Mouse (Mus musculus) intestine, embryonic 15.5 days (tissue): Measurements from ENCODE around the gene Susd4. TPM values are rescaled to one million over a fixed set of nuclear protein-coding genes. Genes with fewer than 3 reads are reported as not detected.

Source experiments
- ATAC-seq: fragments of 200-750 bp; cut with Nextera tagmentation; 2 replicates; pipeline ENCODE4 v1.8.0; 2017; ENCODE audit warnings: moderate TSS enrichment, moderate library complexity
- H3K27ac ChIP-seq: fragments of 300-500 bp; sonication (generic); 2 replicates; pipeline ENCODE4 v1.5.1; 2015; ENCODE audit warnings: mild to moderate bottlenecking, inconsistent platforms
- H3K27me3 ChIP-seq: fragments of 300-500 bp; sonication (generic); replicated peaks from 2 replicates; pipeline ENCODE4 v1.6.1; 2015; ENCODE audit warnings: inconsistent platforms
- H3K36me3 ChIP-seq: fragments of 300-500 bp; sonication (generic); 2 replicates; pipeline ENCODE4 v1.6.1; 2015; ENCODE audit warnings: inconsistent platforms
- H3K4me1 ChIP-seq: fragments of 300-500 bp; sonication (generic); replicated peaks from 2 replicates; pipeline ENCODE4 v1.6.1; 2015; ENCODE audit warnings: inconsistent platforms
- H3K4me2 ChIP-seq: fragments of 300-500 bp; sonication (generic); replicated peaks from 2 replicates; pipeline ENCODE4 v1.6.1; 2015; ENCODE audit warnings: mild to moderate bottlenecking, inconsistent platforms
- H3K4me3 ChIP-seq: fragments of 300-500 bp; sonication (generic); replicated peaks from 2 replicates; pipeline ENCODE4 v1.5.1; 2015; ENCODE audit warnings: inconsistent platforms
- H3K9ac ChIP-seq: fragments of 300-500 bp; sonication (generic); 2 replicates; pipeline ENCODE4 v1.6.1; 2015; ENCODE audit warnings: inconsistent platforms
- H3K9me3 ChIP-seq: fragments of 300-500 bp; sonication (generic); 2 replicates; pipeline ENCODE4 v1.6.1; 2016; ENCODE audit warnings: inconsistent platforms
- WGBS: fragments of 180-500 bp; shearing (Covaris S2); methylation state at CpG from one replicate; pipeline ENCODE4 v1.1.7; 2015; 5-methylcytosine and 5-hydroxymethylcytosine counted together
- polyA plus RNA-seq: library from polyadenylated mRNA; unstranded; fragments of >200 nt; fragmentation: Nextera tagmentation; extraction: Ambion mirVana; gene quantifications from 2 replicates; pipeline ENCODE4 v1.2.1, GENCODE M21; 2015

The Susd4 gene
- polyA plus RNA-seq, 1 experiment from 2014 or later: 15.5 TPM

DNA sequence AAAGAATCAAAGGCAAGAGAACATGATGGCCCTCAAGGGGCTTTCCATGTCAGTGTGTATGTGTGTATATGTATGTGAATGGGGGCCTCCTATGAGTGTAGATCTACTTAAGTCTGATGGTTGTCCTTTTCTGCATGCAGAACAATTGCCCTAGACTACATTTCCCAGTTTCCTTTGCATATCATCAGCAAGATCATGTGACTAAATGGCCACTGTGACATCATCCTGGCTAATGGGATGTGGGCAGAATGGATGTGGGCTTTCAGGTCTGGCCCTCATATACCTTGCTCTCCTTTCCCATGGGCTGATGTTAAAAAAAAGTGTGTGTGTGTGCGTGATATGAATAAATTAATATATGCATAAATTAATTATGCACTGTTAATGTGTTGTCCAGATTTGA is 4.9 kb upstream of the Susd4 start:
- no peak overlapping the region for H3K9ac ChIP-seq
- no peak overlapping the region for H3K27ac ChIP-seq
- 88% methylated on average over 1 of the region's 1 CpGs for WGBS
- H3K4me1 ChIP-seq: 0 out of 2 replicates have a peak, but pooled peaks cover 4% of the 10 kb centered on the region
- no peak overlapping the region for H3K4me2 ChIP-seq
- H3K4me3 ChIP-seq: no peak overlapping the region
- no peaks in the 10 kb centered on the region for H3K36me3 ChIP-seq
- H3K9me3 ChIP-seq: no peaks in the 10 kb centered on the region
- ATAC-seq: no peak
- H3K27me3 ChIP-seq: no peaks in the 10 kb centered on the region; the same call in 1 of the 2 replicates

DNA sequence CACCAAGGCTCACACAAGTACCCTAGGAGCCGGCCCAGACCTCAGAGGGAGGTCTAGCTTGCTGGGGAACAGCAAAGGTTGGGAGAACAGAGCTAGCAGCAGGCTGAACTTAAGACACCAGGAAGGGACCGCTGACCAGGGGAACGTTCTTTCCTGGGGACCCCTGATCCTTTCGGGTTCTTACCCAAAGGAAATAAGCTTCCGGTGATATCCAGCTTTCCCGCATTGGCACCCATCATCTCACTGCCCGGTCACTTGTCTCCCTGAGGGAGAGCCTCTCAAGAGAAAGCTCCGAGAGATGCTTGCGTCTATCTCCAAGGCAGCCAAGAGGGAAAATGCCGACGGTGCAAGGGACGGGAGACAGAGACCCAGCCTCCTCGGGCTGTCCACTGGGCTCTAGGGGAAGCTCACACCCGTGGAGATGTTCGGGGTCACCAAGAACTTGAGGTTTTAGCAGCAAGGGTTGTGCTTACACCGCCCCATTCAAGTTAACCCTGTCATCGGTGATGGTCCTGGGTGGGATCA is 407 bp upstream of the Susd4 start:
- Histone ChIP-seq H3K4me1 (peaks cover 12% of the 10 kb centered on the region), H3K4me3 (peak overlapping the region; percentile 64), H3K4me2 (peak overlapping the region; percentile 97), H3K27ac (no peak overlapping the region), H3K9me3 (no peaks in the 10 kb centered on the region), H3K27me3 (no peaks in the 10 kb centered on the region; the same call in 1 of the 2 replicates), H3K36me3 (no peaks in the 10 kb centered on the region), H3K9ac (peak overlapping the region; percentile 51; the same call in 1 of the 2 replicates)
- no peak for ATAC-seq
- 16% methylated on average over 17 of the region's 17 CpGs for WGBS

DNA sequence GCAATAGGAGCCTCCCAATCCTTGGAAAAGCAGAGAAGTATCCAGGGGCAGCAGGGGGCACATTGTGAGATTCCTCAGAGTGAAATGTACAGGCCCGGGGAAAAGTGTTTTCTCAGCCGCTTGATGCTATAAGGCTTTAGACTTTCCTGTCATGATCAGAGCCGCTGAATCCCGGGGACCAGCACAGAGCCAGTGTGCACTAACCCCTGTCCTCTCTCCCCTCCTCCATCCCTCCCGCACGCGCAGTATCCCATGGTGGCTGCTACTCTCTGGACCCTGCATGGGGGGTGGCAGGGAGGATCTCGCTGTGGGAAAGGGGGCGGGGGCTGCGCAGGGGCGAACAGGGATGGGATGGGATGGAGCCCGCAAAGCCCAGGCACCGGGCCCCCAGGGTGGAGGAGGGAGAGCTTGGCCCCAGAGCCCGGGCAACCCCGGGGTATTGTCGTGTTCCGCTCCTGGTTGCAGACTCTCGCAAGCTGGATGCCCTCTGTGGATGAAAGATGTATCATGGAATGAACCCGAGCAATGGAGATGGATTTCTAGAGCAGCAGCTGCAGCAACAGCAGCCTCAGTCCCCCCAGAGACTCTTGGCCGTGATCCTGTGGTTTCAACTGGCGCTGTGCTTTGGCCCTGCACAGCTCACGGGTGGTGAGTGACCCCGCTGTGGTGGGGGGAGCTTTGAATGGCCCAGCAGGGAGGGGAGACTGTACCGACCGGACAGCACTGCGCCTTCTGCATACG is 1.1 kb downstream of the Susd4 start:
- ATAC-seq: peak; percentile 67
- WGBS: 4% methylated on average over 27 of the region's 27 CpGs
- peak overlapping the region; percentile 51 for H3K9ac ChIP-seq
- no peaks in the 10 kb centered on the region; the same call in 1 of the 2 replicates for H3K27me3 ChIP-seq
- no peaks in the 10 kb centered on the region for H3K36me3 ChIP-seq
- no peak overlapping the region; the same call in 1 of the 2 replicates for H3K27ac ChIP-seq
- no peaks in the 10 kb centered on the region for H3K9me3 ChIP-seq
- H3K4me2 ChIP-seq: peak overlapping the region; percentile 97
- peaks cover 12% of the 10 kb centered on the region for H3K4me1 ChIP-seq
- H3K4me3 ChIP-seq: peak overlapping the region; percentile 64

DNA sequence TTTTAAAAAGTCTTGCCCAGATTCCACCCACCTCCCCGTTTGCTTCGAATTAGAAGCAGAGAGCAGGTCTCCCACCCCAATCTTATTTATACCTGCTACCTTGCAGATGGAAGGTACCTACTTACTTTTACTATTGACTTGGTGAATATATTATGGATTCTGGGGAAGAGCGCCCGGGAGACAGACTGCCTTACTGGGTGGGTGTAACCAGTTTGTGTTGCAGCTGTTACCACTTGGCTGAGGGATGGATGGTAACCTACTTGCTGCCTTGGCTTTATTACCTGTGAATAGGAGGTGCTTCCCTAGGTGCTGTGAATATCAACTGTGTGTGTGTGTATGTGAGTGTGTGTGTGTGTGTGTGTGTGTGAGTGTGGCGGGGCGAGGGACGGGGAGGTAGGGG is 11.9 kb downstream of the Susd4 start:
- 94% methylated on average over 7 of the region's 7 CpGs for WGBS
- no peak overlapping the region for H3K4me2 ChIP-seq
- no peaks in the 10 kb centered on the region for H3K4me1 ChIP-seq
- no peak overlapping the region for H3K27ac ChIP-seq
- no peak overlapping the region for H3K4me3 ChIP-seq
- H3K9ac ChIP-seq: no peak overlapping the region
- no peaks in the 10 kb centered on the region for H3K27me3 ChIP-seq
- no peaks in the 10 kb centered on the region for H3K9me3 ChIP-seq
- ATAC-seq: no peak
- H3K36me3 ChIP-seq: no peaks in the 10 kb centered on the region

DNA sequence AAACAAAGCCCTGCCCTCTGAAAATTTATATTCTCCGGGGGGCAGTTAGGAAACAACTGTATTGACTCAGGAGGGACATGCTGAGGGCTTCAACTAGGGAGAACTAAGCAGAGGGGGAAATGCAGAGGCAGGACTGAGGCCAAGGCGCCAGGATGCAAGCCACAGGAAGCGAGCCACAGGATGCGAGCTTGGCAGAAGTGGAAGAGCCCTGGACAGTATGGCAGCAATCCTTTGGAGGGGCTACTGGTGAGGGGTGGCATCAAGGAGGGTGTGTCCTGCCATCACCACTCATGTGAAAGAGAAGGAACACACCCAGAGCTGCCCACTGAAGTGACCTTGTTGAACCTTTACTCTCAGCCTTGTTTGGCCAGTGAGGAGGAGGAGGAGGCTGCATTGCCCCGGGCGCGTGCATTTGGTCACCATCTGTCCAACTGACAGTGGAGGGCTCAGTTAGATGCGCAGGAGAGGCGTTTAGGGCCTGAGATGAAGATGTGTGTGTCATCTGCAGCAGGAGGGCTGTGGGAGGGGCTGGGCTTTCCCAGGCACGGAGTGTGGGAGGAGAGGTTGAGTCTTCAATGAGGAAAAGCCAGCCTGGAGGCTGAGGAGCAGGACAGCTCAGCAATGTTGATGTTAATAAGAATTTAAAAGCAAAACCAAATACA is 13.2 kb downstream of the Susd4 start:
- no peaks in the 10 kb centered on the region for H3K27me3 ChIP-seq
- no peak overlapping the region for H3K4me3 ChIP-seq
- no peaks in the 10 kb centered on the region for H3K4me1 ChIP-seq
- no peaks in the 10 kb centered on the region for H3K36me3 ChIP-seq
- no peak for ATAC-seq
- no peak overlapping the region for H3K27ac ChIP-seq
- H3K9me3 ChIP-seq: no peaks in the 10 kb centered on the region
- no peak overlapping the region for H3K9ac ChIP-seq
- no peak overlapping the region for H3K4me2 ChIP-seq
- 64% methylated on average over 10 of the region's 10 CpGs for WGBS

DNA sequence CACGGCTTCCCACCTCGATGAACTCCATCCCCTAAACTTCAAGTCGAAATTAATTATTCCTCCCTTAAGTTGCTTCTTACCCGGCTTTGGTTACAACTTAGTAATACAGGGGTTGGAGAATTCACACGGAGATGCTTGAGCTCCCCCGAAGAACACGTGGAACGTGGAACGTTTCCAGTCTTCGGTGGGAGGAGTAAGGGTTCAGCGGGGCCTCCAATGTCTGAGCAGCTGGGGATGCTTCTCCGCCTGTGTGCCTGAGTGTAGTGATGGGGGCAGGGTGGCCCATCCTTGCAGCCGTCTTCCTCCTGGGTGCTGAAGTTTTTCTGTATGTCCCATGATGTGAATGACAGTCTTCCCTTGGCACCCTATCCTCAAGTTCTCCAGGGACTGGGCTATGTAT is 14.6 kb downstream of the Susd4 start:
- WGBS: 63% methylated on average over 13 of the region's 13 CpGs
- Histone ChIP-seq H3K9ac (no peak overlapping the region), H3K27me3 (no peaks in the 10 kb centered on the region), H3K9me3 (no peaks in the 10 kb centered on the region), H3K4me2 (no peak overlapping the region), H3K4me1 (0 out of 2 replicates have a peak, but pooled peaks cover 7% of the 10 kb centered on the region), H3K4me3 (no peak overlapping the region), H3K27ac (no peak overlapping the region), H3K36me3 (no peaks in the 10 kb centered on the region)
- 0 out of 2 replicates have a peak, but pooled peaks have one; percentile 51 for ATAC-seq

DNA sequence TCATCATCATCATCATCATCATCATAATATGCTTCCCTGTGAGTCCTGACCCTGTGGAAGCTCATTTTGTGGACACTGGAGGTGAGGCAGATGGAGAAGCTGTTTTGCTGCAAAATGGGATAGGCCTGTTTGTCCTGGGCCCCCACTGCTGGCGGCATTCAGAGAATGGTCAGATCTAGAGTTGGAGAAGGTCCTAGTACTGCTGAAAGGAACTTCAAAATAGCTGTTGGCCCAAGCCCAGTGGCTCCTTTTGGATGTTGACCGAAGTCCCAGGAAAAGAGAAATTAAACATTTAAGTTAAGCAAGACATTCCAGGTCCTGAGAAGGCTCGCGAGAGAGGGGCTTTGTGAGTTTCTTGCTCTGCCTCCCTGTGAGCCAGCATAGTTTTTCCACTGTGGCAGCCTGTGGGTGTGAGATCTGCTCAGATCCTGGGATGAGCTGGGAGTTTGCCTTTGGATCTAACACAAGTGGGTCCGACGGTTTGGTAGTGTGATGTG is 15.4 kb downstream of the Susd4 start:
- Histone ChIP-seq H3K27ac (no peak overlapping the region), H3K4me2 (no peak overlapping the region), H3K4me3 (no peak overlapping the region), H3K27me3 (no peaks in the 10 kb centered on the region), H3K36me3 (no peaks in the 10 kb centered on the region), H3K9ac (no peak overlapping the region), H3K4me1 (0 out of 2 replicates have a peak, but pooled peaks cover 7% of the 10 kb centered on the region), H3K9me3 (no peaks in the 10 kb centered on the region)
- 75% methylated on average over 6 of the region's 6 CpGs for WGBS
- no peak for ATAC-seq

DNA sequence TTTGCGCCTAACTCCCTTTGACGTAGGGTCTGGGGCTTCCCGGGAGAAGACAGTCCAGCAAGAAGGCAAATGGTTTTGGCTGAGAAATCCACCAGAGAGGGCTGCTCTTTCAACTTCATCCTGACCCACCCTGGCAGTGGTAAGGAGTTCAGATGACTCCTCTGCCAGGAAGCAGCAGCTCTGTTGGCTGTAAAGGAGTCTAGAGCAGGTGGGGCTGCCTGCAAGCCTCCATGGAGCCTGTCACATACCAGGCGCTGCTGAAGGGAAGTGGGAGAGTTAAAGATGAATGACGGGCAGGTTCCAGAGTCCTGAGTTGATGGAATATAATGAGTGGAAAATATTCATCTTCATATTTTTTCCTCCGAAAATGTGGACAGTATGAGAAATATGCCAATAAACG is 20.1 kb downstream of the Susd4 start:
- 90% methylated on average over 7 of the region's 7 CpGs for WGBS
- no peaks in the 10 kb centered on the region for H3K36me3 ChIP-seq
- no peak overlapping the region for H3K27ac ChIP-seq
- H3K9ac ChIP-seq: no peak overlapping the region
- 0 out of 2 replicates have a peak, but pooled peaks cover 7% of the 10 kb centered on the region for H3K4me1 ChIP-seq
- H3K4me3 ChIP-seq: no peak overlapping the region
- no peaks in the 10 kb centered on the region for H3K27me3 ChIP-seq
- no peaks in the 10 kb centered on the region for H3K9me3 ChIP-seq
- no peak for ATAC-seq
- no peak overlapping the region for H3K4me2 ChIP-seq

DNA sequence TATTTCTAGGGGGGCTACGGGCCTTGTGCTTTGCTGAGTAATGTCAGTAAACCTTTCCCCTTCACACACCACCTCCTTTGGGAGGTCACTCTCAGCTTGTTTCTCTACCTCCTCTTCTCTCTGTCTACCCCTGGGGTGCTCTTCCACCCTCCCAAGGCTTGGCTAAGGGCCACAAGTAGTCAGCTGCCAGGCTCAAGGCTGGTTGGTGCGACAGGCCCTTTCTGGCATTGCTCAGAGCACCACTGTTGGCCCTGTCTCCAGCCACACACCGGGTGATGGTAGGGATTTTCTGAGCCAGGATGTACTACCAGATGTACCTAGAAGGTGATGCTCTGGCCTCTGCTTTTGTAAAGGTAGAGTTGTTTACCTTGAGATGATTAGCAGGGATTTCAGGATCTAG is 21.1 kb downstream of the Susd4 start:
- no peak for ATAC-seq

DNA sequence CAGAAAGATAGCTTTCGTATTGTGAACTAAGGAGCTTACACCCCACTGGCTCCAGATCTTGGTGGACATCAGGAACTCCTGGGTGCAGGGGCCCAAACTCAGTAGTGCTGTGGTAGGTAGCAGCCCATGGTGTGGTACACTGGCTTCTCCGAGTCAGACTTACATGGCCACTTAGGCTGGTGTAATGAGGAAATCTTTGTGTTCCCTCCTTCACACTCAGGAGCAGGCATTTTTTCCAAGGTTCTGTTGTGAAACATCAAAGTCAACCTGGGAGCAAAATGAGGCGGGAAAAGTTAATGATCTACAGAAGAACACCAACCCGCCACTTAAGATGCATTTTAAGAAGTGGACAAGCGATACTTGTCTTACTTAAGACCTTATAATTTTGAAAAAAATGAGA is 21.8 kb downstream of the Susd4 start:
- Histone ChIP-seq H3K36me3 (no peaks in the 10 kb centered on the region), H3K9me3 (no peaks in the 10 kb centered on the region), H3K27me3 (no peaks in the 10 kb centered on the region), H3K9ac (no peak overlapping the region), H3K4me2 (no peak overlapping the region), H3K27ac (no peak overlapping the region), H3K4me3 (no peak overlapping the region), H3K4me1 (0 out of 2 replicates have a peak, but pooled peaks cover 9% of the 10 kb centered on the region)
- no peak for ATAC-seq
- WGBS: 74% methylated on average over 5 of the region's 5 CpGs

More for the DNA sequence above, 21.1 kb downstream of the Susd4 start:
- Histone ChIP-seq H3K27me3 (no peaks in the 10 kb centered on the region), H3K4me1 (0 out of 2 replicates have a peak, but pooled peaks cover 7% of the 10 kb centered on the region), H3K36me3 (no peaks in the 10 kb centered on the region), H3K4me3 (no peak overlapping the region), H3K9me3 (no peaks in the 10 kb centered on the region), H3K27ac (no peak overlapping the region), H3K9ac (no peak overlapping the region), H3K4me2 (no peak overlapping the region)
- WGBS: 77% methylated on average over 3 of the region's 3 CpGs

DNA sequence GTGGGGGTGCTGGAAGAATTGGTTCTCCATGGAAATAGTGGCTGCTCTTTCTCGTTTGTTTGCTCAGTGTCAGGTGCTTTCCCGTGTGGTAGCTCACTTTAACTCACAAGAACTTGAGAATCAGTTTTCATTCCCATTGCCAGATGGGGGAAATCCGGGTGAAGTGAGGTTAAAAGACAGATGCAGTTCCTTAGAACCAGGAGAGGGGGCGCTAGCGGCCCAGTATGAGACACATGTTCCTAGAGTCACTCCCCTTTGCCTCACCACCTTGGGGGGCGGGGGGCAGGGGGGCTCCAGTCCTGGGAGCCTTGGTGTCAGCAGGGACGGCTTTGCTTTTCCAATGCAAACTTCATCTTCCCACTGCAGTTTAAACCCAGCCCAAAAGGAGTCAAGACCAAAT is 23.4 kb downstream of the Susd4 start:
- H3K4me3 ChIP-seq: no peak overlapping the region
- ATAC-seq: no peak
- no peak overlapping the region for H3K9ac ChIP-seq
- H3K27ac ChIP-seq: no peak overlapping the region
- H3K4me2 ChIP-seq: no peak overlapping the region
- H3K27me3 ChIP-seq: no peaks in the 10 kb centered on the region
- WGBS: 53% methylated on average over 7 of the region's 7 CpGs
- no peaks in the 10 kb centered on the region for H3K36me3 ChIP-seq
- 0 out of 2 replicates have a peak, but pooled peaks cover 8% of the 10 kb centered on the region for H3K4me1 ChIP-seq
- H3K9me3 ChIP-seq: no peaks in the 10 kb centered on the region

DNA sequence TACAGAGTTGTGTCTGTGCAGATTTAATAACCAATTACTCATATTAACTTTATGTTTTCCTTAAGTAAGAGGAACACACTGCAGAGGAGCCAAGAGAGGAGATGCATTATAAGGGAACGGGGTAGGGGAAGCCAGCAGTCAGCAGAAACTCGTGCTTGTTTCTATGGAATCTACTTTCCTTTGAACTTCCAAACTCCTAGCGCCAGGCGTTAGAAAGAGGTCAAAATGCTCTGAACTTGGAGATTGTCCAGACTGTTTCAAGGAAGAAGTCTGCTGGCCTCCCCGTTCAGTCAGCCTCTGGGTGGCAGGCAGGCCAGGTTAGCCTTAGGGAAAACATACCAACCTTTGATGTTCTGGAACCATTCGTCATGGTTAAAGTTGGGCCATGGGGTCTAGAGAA is 25.2 kb downstream of the Susd4 start:
- Histone ChIP-seq H3K27ac (no peak overlapping the region), H3K9ac (no peak overlapping the region), H3K27me3 (no peaks in the 10 kb centered on the region), H3K36me3 (no peaks in the 10 kb centered on the region), H3K4me2 (no peak overlapping the region), H3K4me3 (no peak overlapping the region), H3K4me1 (peaks cover 11% of the 10 kb centered on the region; the same call in 1 of the 2 replicates), H3K9me3 (no peaks in the 10 kb centered on the region)
- no peak for ATAC-seq
- 42% methylated on average over 6 of the region's 6 CpGs for WGBS
